Mouse (Mus musculus): ENCODE measurements around the gene Fam92a. TPM values are rescaled to one million over a fixed set of nuclear protein-coding genes. Genes with fewer than 3 reads are reported as not detected.
"Not testable (repeated sequence)": the region's sequence is repeated elsewhere in the genome, so short reads cannot be mapped to it uniquely, and the experiment has no call there.

Gene Fam92a
- polyA plus RNA-seq, 1 experiment from 2014 or later = 46.8 TPM

DNA sequence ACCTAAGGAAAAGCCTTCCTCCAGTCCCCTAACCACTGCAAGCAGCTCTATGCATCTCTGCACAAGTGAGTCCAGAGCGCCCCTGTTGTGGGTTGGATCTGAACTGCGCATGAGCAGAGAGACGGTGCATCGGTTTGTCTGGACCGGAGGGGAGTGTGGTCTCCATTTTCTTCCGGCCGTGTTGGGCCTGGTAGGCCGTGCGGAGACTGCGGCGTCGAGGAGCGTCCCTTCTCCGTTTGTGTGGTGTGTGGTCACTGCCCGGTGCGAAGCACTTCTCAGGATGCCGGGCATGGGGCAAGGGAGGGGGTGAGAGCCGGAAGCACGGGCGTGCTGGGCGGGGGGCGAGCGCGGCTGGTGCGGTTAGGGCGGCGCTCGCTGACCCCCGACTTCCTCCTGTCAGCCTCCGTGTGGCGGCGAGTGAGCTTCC, 31.7 kb downstream of the Fam92a start, which contains the start of gene Rbm12b1:
Rbm12b1 (plus strand) TSS at position 124 of the 427 bp plus-strand sequence.
- not testable (repeated sequence) for H3K27ac ChIP-seq (ENCODE audit: low read length); H3K27me3 ChIP-seq (replicated peaks; ENCODE audit: insufficient read depth, low read length); H3K36me3 ChIP-seq (ENCODE audit: insufficient read depth, low read length); H3K4me1 ChIP-seq (ENCODE audit: insufficient read depth, low read depth, low read length); H3K9me3 ChIP-seq (ENCODE audit: low read length)
- DNase-seq (ENCODE audit: low spot score) (peak; percentile 94), ATAC-seq (peak; percentile 99)
- 2% methylated on average over 17 of the region's 32 CpGs for WGBS
- peak within 1 kb of the TSS; percentile 35 for H3K4me3 ChIP-seq (ENCODE audit: low read depth, low read length)
- 0 out of 2 replicates have a peak, but pooled peaks have one; percentile 26 for TF ChIP-seq CTCF (IDR thresholded peaks at IDR 0.05)
- H3K4me2 ChIP-seq (replicated peaks; ENCODE audit: low read depth, low read length) = peak within 1 kb of the TSS; percentile 46
- H3K9ac ChIP-seq (replicated peaks; ENCODE audit: low read depth) = 0 out of 2 replicates have a peak within 1 kb of the TSS, but pooled peaks have one; percentile 46

Other genes with a start within 250 kb of the Fam92a start
- gene Gm10604, start 190.8 kb downstream of the Fam92a start, polyA plus RNA-seq (2015; fragmentation: Nextera tagmentation; extraction: Ambion mirVana) = 0.08 and 0.18 TPM in 2 replicates
- gene Rbm12b2, start 82.6 kb downstream of the Fam92a start, polyA plus RNA-seq (2015; fragmentation: Nextera tagmentation; extraction: Ambion mirVana) = 7.3 and 8.8 TPM in 2 replicates
- gene Rbm12b1, start 31.8 kb downstream of the Fam92a start, polyA plus RNA-seq (2015; fragmentation: Nextera tagmentation; extraction: Ambion mirVana) = 2.4 and 3.7 TPM in 2 replicates